Mouse (Mus musculus) midbrain, embryonic 16.5 days (tissue): ENCODE data around the gene Tcf3. TPM values are rescaled to one million over a fixed set of nuclear protein-coding genes. Genes with fewer than 3 reads are reported as not detected.

Source experiments
- ATAC-seq: fragments of 200-750 bp; cut with Nextera tagmentation; 2 replicates; pipeline ENCODE4 v1.8.0; 2017; ENCODE audit warnings: moderate TSS enrichment
- H3K27ac ChIP-seq: fragments of 300-500 bp; sonication (generic); 2 replicates; pipeline ENCODE4 v1.5.1; 2014; ENCODE audit warnings: mild to moderate bottlenecking, low read length, mixed read lengths
- H3K27me3 ChIP-seq: fragments of 300-500 bp; sonication (generic); 2 replicates; pipeline ENCODE4 v1.6.1; 2014; ENCODE audit warnings: low read depth, low read length, mixed read lengths; ENCODE audit not compliant: control insufficient read depth, insufficient read depth
- H3K36me3 ChIP-seq: fragments of 300-500 bp; sonication (generic); 2 replicates; pipeline ENCODE4 v1.6.1; 2014; ENCODE audit warnings: mild to moderate bottlenecking, low read length, moderate library complexity, mixed read lengths; ENCODE audit not compliant: control insufficient read depth, insufficient read depth
- H3K4me1 ChIP-seq: fragments of 300-500 bp; sonication (generic); 2 replicates; pipeline ENCODE4 v1.6.1; 2014; ENCODE audit warnings: mild to moderate bottlenecking, low read length, mixed read lengths; ENCODE audit not compliant: control insufficient read depth, insufficient read depth
- H3K4me2 ChIP-seq: fragments of 300-500 bp; sonication (generic); 2 replicates; pipeline ENCODE4 v1.6.1; 2014; ENCODE audit warnings: mild to moderate bottlenecking, low read length, mixed read lengths
- H3K4me3 ChIP-seq: fragments of 300-500 bp; sonication (generic); 2 replicates; pipeline ENCODE4 v1.5.1; 2014; ENCODE audit warnings: low read depth, mild to moderate bottlenecking, low read length, moderate library complexity, mixed read lengths
- H3K9ac ChIP-seq: fragments of 300-500 bp; sonication (generic); 2 replicates; pipeline ENCODE4 v1.6.1; 2014; ENCODE audit warnings: low read depth, low read length, mixed read lengths
- H3K9me3 ChIP-seq: fragments of 300-500 bp; sonication (generic); replicated peaks from 2 replicates; pipeline ENCODE4 v1.6.1; 2014; ENCODE audit warnings: mild to moderate bottlenecking, low read length, mixed read lengths; ENCODE audit not compliant: control insufficient read depth, poor library complexity, severe bottlenecking
- WGBS: fragments of 180-500 bp; shearing (Covaris S2); extraction: QIAGEN DNeasy Blood & Tissue Kit; methylation state at CpG from one replicate; pipeline ENCODE4 v1.1.7; 2014; 5-methylcytosine and 5-hydroxymethylcytosine counted together
- polyA plus RNA-seq: library from polyadenylated mRNA; unstranded; fragments of >200 nt; fragmentation: Nextera tagmentation; extraction: Ambion mirVana; gene quantifications from 2 replicates; pipeline ENCODE4 v1.2.1, GENCODE M21; 2015

Tcf3 gene
- polyA plus RNA-seq, 1 experiment from 2014 or later, result 30.2 TPM

DNA sequence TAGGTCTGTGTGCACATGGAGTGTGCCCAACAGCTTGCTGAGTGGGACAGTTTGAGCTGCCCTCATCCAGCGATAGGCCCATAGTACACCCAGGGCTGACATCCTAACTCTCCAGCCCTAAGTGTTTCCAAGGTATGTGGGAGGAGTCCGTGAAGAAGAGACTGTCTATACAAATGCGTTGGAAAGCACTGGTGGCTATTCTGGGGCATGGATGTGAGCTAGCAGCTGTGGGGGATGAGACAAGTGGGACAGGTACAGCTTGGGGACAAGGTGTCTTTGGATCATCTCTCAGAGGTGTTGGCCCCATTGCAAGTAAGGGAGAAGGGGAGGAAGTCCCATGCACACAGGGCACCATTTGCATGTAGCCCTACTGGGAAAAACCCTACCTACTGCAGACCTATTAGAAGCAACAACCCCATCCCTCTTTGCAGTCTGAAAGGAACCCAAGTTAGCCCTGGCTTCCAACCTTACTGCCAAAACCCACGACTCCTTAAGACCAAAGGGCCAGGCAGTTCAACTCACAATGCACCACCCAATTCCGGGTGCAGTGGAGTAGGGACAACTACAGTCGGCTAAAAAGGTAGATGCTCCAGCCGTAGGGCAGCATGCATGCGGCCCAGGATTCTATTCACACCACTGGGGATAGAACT, 35.8 kb downstream of the Tcf3 start:
- peaks cover 29% of the 10 kb centered on the region for H3K36me3 ChIP-seq
- WGBS, result 40% methylated on average over 8 of the region's 8 CpGs

DNA sequence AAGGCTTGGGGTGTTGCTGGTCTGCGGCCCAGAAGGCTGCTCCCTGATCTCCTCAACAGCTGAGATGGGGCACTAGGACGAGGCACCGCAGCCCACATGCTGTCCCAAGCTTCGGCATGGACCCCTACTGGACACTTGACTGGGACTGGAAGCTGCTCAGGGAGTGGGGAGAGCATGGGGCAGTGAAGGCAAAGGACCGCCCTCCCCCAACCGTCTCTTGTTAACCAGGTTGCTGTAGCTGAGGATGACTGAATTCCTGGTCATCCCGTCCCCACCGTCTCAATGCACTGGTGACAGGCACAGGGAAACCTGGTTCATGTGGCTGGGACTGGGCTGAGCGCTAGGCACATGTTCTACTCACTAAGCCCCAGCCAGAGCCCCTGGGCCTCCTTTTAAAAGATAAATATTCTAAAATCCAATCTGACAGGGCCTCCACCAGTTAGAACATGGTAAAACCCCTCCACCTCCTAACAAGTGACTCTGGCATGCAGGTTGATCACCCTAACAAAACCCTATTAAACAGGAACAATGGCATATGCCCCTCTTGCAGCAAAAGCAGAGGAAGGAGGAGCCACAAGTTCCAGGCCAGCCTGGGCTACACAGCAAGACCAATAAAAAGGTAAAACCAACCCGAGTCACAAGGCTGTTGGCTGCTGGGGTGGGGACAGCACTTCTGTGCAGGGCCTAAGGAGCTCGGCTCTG, 36.5 kb downstream of the Tcf3 start:
- Histone ChIP-seq H3K4me3 (peak overlapping the region; percentile 73; the same call in 1 of the 2 replicates), H3K27me3 (no peaks in the 10 kb centered on the region), H3K36me3 (peaks cover 31% of the 10 kb centered on the region), H3K4me2 (peak overlapping the region; percentile 93), H3K9ac (peak overlapping the region; percentile 95), H3K4me1 (peaks cover 21% of the 10 kb centered on the region), H3K27ac (peak overlapping the region; percentile 100), H3K9me3 (no peaks in the 10 kb centered on the region)
- WGBS, result 89% methylated on average over 11 of the region's 11 CpGs
- no peak for ATAC-seq

More for the DNA sequence above, 35.8 kb downstream of the Tcf3 start:
- Histone ChIP-seq H3K27ac (peak overlapping the region; percentile 100), H3K27me3 (no peaks in the 10 kb centered on the region), H3K9me3 (no peaks in the 10 kb centered on the region), H3K4me2 (peak overlapping the region; percentile 93), H3K4me3 (peak overlapping the region; percentile 73), H3K4me1 (peaks cover 21% of the 10 kb centered on the region), H3K9ac (peak overlapping the region; percentile 95)
- no peak for ATAC-seq

DNA sequence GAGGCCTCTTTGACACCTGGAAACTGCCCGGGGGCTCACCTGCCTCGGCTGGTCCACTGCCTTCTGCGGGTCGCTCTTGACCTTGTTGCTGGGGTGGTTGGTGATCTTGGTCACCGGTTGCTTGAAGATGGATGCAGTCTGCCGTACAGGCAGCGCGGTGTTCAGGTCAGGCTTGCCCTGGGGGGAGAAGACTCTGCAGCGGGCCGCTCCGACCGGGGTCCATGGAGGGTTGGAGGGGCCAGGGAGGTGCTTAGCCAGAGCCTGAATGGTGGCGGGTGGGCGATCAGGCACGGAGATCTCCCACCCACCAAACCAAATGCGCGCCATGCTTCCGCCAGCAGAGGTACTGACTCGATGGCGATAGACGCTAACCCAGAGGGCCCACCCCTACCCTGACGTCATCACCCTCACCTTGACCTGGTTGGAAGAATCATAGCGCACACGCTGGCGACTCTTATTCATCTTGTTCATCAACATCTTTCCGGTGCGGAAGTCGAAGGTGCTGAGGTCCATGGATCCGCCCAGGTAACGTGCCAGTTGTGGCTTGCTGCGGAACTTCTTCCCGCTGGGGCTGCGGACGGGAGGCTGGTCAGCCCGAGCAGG, 38.3 kb downstream of the Tcf3 start:
- 96% methylated on average over 35 of the region's 35 CpGs for WGBS
- ATAC-seq, result no peak

DNA sequence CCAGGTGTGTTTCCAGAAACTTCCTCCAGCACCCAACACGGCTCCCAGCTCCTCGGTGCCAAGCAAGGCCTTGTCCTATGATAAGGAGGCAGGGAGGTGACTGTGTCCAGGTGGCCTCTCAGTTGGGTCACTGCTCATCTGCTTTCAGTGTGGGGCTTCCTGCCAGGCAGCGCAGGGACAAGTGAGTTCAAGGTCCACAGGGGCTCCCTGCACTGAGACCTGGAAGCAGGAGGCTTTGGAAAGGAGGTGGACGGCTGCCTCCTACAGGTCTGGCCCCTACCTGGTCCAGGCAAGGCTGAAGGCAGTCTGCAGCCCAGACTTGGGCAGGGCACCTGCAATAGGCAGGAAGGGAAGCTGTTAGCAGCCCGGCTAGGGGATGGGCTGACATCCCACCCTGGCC, 40.8 kb downstream of the Tcf3 start:
- H3K4me3 ChIP-seq, result no peak overlapping the region
- no peaks in the 10 kb centered on the region for H3K27me3 ChIP-seq
- whole genome bisulfite sequencing, result 93% methylated on average over 5 of the region's 5 CpGs
- H3K4me2 ChIP-seq, result no peak overlapping the region
- H3K9ac ChIP-seq, result no peak overlapping the region
- H3K36me3 ChIP-seq, result peaks cover 38% of the 10 kb centered on the region
- H3K4me1 ChIP-seq, result peaks cover 14% of the 10 kb centered on the region
- H3K27ac ChIP-seq, result no peak overlapping the region
- ATAC-seq, result no peak
- no peaks in the 10 kb centered on the region for H3K9me3 ChIP-seq

More for the DNA sequence above, 38.3 kb downstream of the Tcf3 start:
- Histone ChIP-seq H3K9ac (no peak overlapping the region), H3K36me3 (peaks cover 38% of the 10 kb centered on the region), H3K4me3 (no peak overlapping the region), H3K27me3 (no peaks in the 10 kb centered on the region), H3K9me3 (no peaks in the 10 kb centered on the region), H3K4me2 (no peak overlapping the region), H3K4me1 (peaks cover 14% of the 10 kb centered on the region), H3K27ac (no peak overlapping the region)

DNA sequence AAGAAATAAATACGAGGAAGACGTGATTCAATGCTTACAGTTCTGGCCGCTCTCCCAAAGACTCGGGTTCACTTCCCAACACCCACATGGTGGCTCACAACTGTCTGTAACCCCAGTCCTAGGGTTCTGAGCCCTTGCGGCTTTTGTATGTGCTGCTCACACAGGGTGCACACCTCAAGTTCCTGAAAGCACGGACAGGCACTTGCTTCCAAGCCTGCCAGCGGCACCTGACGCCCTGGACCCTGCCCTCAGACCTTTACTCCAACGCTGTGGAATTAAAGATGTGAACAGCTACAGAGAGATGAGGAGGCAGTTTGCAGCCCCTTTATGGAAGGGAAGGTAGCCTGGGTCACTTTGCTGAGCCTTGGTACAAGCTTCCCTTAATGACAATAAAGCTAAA, 42.8 kb downstream of the Tcf3 start:
- no peak overlapping the region for H3K4me2 ChIP-seq
- H3K4me3 ChIP-seq, result no peak overlapping the region
- peaks cover 38% of the 10 kb centered on the region for H3K36me3 ChIP-seq
- no peaks in the 10 kb centered on the region for H3K27me3 ChIP-seq
- 85% methylated on average over 9 of the region's 9 CpGs for WGBS
- no peak overlapping the region for H3K27ac ChIP-seq
- no peak overlapping the region for H3K9ac ChIP-seq
- no peak for ATAC-seq
- peaks cover 6% of the 10 kb centered on the region for H3K4me1 ChIP-seq
- H3K9me3 ChIP-seq, result no peaks in the 10 kb centered on the region

DNA sequence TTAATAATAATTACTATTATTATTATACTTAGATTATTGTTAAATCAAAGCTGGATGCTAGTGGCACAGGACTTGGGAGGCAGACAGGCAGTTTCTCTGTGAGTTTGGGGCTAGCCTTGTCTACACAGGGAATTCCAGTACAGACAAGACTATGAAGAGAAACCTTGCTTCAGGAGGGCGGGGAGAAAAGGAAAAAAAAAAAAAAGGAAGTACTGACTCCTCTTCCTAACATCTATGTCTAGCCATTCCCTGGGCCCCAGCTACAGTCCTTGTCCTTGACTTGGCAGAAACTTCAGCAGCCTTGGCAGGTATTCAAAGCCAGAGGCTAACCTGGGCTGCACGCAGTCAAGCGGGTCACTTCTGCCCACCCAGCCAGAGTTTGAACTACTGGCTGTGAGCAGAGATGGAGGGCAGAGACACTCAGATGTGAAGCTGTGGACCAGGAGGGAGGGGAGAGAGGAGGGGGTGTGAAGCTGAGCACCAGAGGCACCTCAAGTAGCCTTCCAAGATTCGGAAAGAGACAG, 44.2 kb downstream of the Tcf3 start:
- Histone ChIP-seq H3K27me3 (no peaks in the 10 kb centered on the region), H3K27ac (no peak overlapping the region), H3K9me3 (no peaks in the 10 kb centered on the region), H3K4me2 (no peak overlapping the region), H3K4me1 (peaks cover 15% of the 10 kb centered on the region), H3K9ac (no peak overlapping the region), H3K36me3 (peaks cover 27% of the 10 kb centered on the region), H3K4me3 (no peak overlapping the region)
- no peak for ATAC-seq
- WGBS, result 87% methylated on average over 4 of the region's 4 CpGs

DNA sequence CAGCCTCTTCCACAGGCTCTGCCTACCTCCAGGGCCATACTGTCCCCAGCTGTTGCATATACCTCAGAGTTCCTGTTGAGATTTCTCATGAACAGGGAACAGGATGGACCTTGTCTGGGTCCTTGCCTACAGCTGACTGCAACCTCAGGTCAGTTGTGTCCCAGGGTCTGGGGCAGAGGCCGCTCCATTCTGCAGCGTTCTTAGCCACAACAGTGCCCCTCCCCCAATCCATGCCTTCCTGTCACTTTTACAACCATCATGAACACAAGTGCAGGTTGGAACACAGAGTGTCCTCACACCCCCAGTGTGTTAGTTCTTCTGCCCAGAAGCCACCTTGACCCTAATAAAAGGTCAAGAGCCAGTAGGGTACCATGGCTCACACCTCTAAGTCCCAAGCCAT, 44.7 kb downstream of the Tcf3 start:
- H3K9ac ChIP-seq, result no peak overlapping the region
- H3K4me2 ChIP-seq, result no peak overlapping the region
- peaks cover 25% of the 10 kb centered on the region for H3K36me3 ChIP-seq
- no peak overlapping the region for H3K27ac ChIP-seq
- ATAC-seq, result no peak
- 36% methylated on average over 2 of the region's 2 CpGs for WGBS
- H3K4me1 ChIP-seq, result peaks cover 20% of the 10 kb centered on the region
- no peak overlapping the region for H3K4me3 ChIP-seq
- no peaks in the 10 kb centered on the region for H3K9me3 ChIP-seq
- no peaks in the 10 kb centered on the region for H3K27me3 ChIP-seq

DNA sequence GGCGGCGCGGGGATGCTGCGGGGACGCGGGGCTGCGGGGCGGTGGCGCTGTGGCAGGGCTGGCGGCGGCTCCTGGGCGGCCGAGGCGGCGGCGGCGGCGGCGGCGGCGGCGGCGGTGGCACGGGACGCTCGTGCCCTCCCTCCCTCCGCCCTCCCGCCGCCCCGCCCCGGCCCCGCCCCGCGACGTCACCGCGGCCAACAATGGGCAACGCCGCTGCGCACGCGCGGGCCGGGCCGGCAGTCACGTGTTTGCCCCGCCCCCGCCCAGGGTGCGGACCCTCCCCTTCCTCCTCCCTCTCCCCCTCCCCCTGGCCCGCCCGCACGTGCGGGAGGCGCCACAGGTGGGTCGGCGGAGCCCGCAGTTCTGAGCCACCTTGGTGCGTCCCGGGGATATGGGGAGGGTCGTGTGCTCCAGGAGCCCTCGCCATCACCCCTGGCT, 45.9 kb downstream of the Tcf3 start, which contains the start of gene Mex3d:
Gene Mex3d (minus strand): TSS at position 138 of the 438 bp plus-strand sequence.
- H3K36me3 ChIP-seq, result peaks cover 24% of the 10 kb centered on the region
- WGBS, result 0% methylated on average over 19 of the region's 61 CpGs

More for the DNA sequence above, 45.9 kb downstream of the Tcf3 start, which contains the start of gene Mex3d:
- peak within 1 kb of the TSS; percentile 98 for H3K27ac ChIP-seq
- H3K9me3 ChIP-seq, result no peaks in the 10 kb centered on the region
- peak within 1 kb of the TSS; percentile 95 for H3K4me2 ChIP-seq
- H3K9ac ChIP-seq, result peak within 1 kb of the TSS; percentile 100
- 0 out of 2 replicates have a peak, but pooled peaks have one; percentile 14 for ATAC-seq
- peaks cover 31% of the 10 kb centered on the region for H3K4me1 ChIP-seq
- H3K4me3 ChIP-seq, result peak within 1 kb of the TSS; percentile 97
- H3K27me3 ChIP-seq, result no peaks in the 10 kb centered on the region
